18 mouse cellular contexts compared by ENCODE assay signal in the genomic region with DNA sequence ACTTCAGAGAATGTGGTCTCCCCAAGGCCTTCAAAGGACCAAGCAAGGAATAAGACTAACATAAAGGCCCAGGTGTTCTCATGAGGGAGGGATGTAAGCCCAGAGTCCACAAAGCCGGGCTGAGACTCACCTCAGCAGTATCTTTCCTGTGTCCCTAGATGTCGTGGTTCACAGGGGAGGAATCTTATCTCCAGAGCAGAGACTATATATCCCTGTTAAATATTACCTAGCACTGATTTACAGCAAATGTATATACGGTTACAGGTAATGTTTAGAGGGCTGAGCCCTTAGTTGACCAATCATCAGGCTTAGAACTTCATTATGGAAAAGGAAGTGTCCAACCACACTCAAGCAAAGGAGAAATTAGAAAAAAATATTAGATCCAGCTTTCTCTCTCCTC. TPM values are rescaled to one million over a fixed set of nuclear protein-coding genes. Genes with fewer than 3 reads are reported as not detected.
"Had no signal": no experiment of that assay in that cellular context is flagged by ENCODE, and none has a peak within 500 bp of the region (broad histone marks: within the 10 kb centered on the region; RNA-seq: fewer than 3 reads in every experiment).

No protein-coding gene starts in this region.

- H3K36me3 ChIP-seq: liver, embryonic 12.5 days; midbrain, embryonic 13.5 days; midbrain, embryonic 15.5 days; neural tube, embryonic 12.5 days had no signal

- H3K4me3 ChIP-seq: liver, embryonic 12.5 days; megakaryocyte, embryonic 14.5 days; midbrain, embryonic 13.5 days; midbrain, embryonic 15.5 days; neural tube, embryonic 12.5 days had no signal

- H3K9me3 ChIP-seq: liver, embryonic 12.5 days; midbrain, embryonic 13.5 days; midbrain, embryonic 15.5 days; neural tube, embryonic 12.5 days had no signal

- H3K27me3 ChIP-seq: midbrain, embryonic 13.5 days; midbrain, embryonic 15.5 days; neural tube, embryonic 12.5 days had no signal

- H3K9ac ChIP-seq: liver, embryonic 12.5 days; liver, embryonic 14.5 days; lung, embryonic 14.5 days; midbrain, embryonic 13.5 days; midbrain, embryonic 15.5 days; neural tube, embryonic 12.5 days had no signal

- H3K4me1 ChIP-seq: liver, embryonic 12.5 days; megakaryocyte, embryonic 14.5 days; neural tube, embryonic 12.5 days had no signal

- ATAC-seq: liver, embryonic 12.5 days; midbrain, embryonic 13.5 days; midbrain, embryonic 15.5 days had no signal

- DNase-seq: lung, adult 18-20 months; lung, embryonic 14.5 days; lung, postnatal 10 days; lung, postnatal 4 days; right cerebral cortex, postnatal 14 days; thymus, adult 18-20 months; thymus, postnatal 36 days had no signal

- H3K4me2 ChIP-seq: liver, embryonic 12.5 days; lung, embryonic 14.5 days; midbrain, embryonic 11.5 days; midbrain, embryonic 13.5 days; midbrain, embryonic 15.5 days; neural tube, embryonic 12.5 days had no signal

- H3K27ac ChIP-seq: liver, embryonic 12.5 days; liver, embryonic 14.5 days; midbrain, embryonic 13.5 days; midbrain, embryonic 15.5 days; neural tube, embryonic 12.5 days had no signal

RNA-seq across cellular contexts. Expression of a gene that starts 11.3 kb away (rescaled TPM):
- total RNA-seq: monocyte, adult 5-6 weeks had no signal
- polyA plus RNA-seq: liver, embryonic 12.5 days; liver, embryonic 14.5 days; midbrain, embryonic 11.5 days; neural tube, embryonic 12.5 days; neural tube, embryonic 14.5 days; spleen, adult 2 months; stomach, embryonic 14.5 days had no signal
